Mouse (Mus musculus): Measurements from ENCODE around the gene Rpl9-ps6.
"Not testable (repeated sequence)": the region's sequence is repeated elsewhere in the genome, so short reads cannot be mapped to it uniquely, and the experiment has no call there.

Gene Rpl9-ps6

GRCm38 (mm10) chr19:32480791-32481442 is 14.5 kb upstream of the Rpl9-ps6 start:
- no peak for DNase-seq

GRCm38 (mm10) chr19:32480255-32480654 is 13.9 kb upstream of the Rpl9-ps6 start:
- DNase-seq: no peak

GRCm38 (mm10) chr19:32476712-32477052 is 10.3 kb upstream of the Rpl9-ps6 start:
- no peak for DNase-seq

- DNase-seq: no peak
Measured at GRCm38 (mm10) chr19:32476016-32476711, 9.8 kb upstream of the Rpl9-ps6 start.

- DNase-seq: no peak
Measured at GRCm38 (mm10) chr19:32470570-32471263, 4.3 kb upstream of the Rpl9-ps6 start.

- no peak for DNase-seq
Measured at GRCm38 (mm10) chr19:32470059-32470497, 3.7 kb upstream of the Rpl9-ps6 start.

GRCm38 (mm10) chr19:32467325-32467724 is 947 bp upstream of the Rpl9-ps6 start:
- no peak for DNase-seq

GRCm38 (mm10) chr19:32465228-32465627 is 1.1 kb downstream of the Rpl9-ps6 start:
- no peak for DNase-seq

GRCm38 (mm10) chr19:32463037-32463436 is 3.3 kb downstream of the Rpl9-ps6 start:
- DNase-seq: no peak

- DNase-seq: not testable (repeated sequence)
Measured at GRCm38 (mm10) chr19:32457631-32458030, 8.7 kb downstream of the Rpl9-ps6 start.

GRCm38 (mm10) chr19:32456744-32457143 is 9.6 kb downstream of the Rpl9-ps6 start:
- no peak for DNase-seq

- DNase-seq: peak; percentile 14
Measured at GRCm38 (mm10) chr19:32452231-32452630, 14.1 kb downstream of the Rpl9-ps6 start.

- DNase-seq: no peak
Measured at GRCm38 (mm10) chr19:32448931-32449330, 17.4 kb downstream of the Rpl9-ps6 start.

GRCm38 (mm10) chr19:32441568-32441967 is 24.8 kb downstream of the Rpl9-ps6 start:
- DNase-seq: no peak

GRCm38 (mm10) chr19:32439356-32439755 is 27.0 kb downstream of the Rpl9-ps6 start:
- DNase-seq: no peak

- no peak for DNase-seq
Measured at GRCm38 (mm10) chr19:32425856-32426255, 40.5 kb downstream of the Rpl9-ps6 start.

- DNase-seq: no peak
Measured at GRCm38 (mm10) chr19:32424706-32425105, 41.7 kb downstream of the Rpl9-ps6 start.

GRCm38 (mm10) chr19:32419069-32419468 is 47.3 kb downstream of the Rpl9-ps6 start:
- DNase-seq: no peak

- no peak for DNase-seq
Measured at GRCm38 (mm10) chr19:32416692-32417317, 49.6 kb downstream of the Rpl9-ps6 start.

Measured in right cerebral cortex, postnatal 25 days (tissue).